8 mouse cellular contexts compared by ENCODE assay signal in genomic region chr10:62183053-62183452, GRCm38 (mm10). TPM values are rescaled to one million over a fixed set of nuclear protein-coding genes. Genes with fewer than 3 reads are reported as not detected.
DNase-seq lines count a peak whose midpoint lies in the region; ATAC-seq lines count a peak whose summit lies in the region.

No protein-coding gene starts in this region.

- no peaks in the 10 kb centered on the region for H3K9me3 ChIP-seq in embryonic facial prominence, embryonic 11.5 days (replicated peaks; ENCODE audit: control insufficient read depth, low read length)
- no peaks in the 10 kb centered on the region for H3K9me3 ChIP-seq in kidney, embryonic 16.5 days (ENCODE audit: low read length)

- DNase-seq in A20 (ENCODE audit: low read depth, low spot score) (peak; percentile 89), liver (peak; percentile 92)
- peak; percentile 94 for DNase-seq in adrenal gland, postnatal 25 days
- peak; percentile 98 for DNase-seq in embryonic facial prominence, embryonic 11.5 days (ENCODE audit: low spot score)
- DNase-seq in heart, adult 8-10 months (ENCODE audit: low spot score) = peak; percentile 92
- peak; percentile 89 for DNase-seq in naive thymus-derived CD4-positive, alpha-beta T cell, adult 2 months (ENCODE audit: low read depth)
- peak; percentile 91 to 98 for DNase-seq in spleen, postnatal 4 days (ENCODE audit: low spot score in 2 of 2)

- H3K4me2 ChIP-seq in embryonic facial prominence, embryonic 11.5 days (ENCODE audit: low read depth, low read length) = no peak overlapping the region
- H3K4me2 ChIP-seq in kidney, embryonic 16.5 days (replicated peaks; ENCODE audit: low read depth, low read length) = no peak overlapping the region

- H3K9ac ChIP-seq in embryonic facial prominence, embryonic 11.5 days (replicated peaks; ENCODE audit: low read length) = no peak overlapping the region
- no peak overlapping the region for H3K9ac ChIP-seq in kidney, embryonic 16.5 days (replicated peaks; ENCODE audit: low read length)

- H3K4me1 ChIP-seq in embryonic facial prominence, embryonic 11.5 days (ENCODE audit: control insufficient read depth, insufficient read depth, low read length) = no peaks in the 10 kb centered on the region
- no peaks in the 10 kb centered on the region for H3K4me1 ChIP-seq in kidney, embryonic 16.5 days (ENCODE audit: insufficient read depth, low read length)

- H3K36me3 ChIP-seq in embryonic facial prominence, embryonic 11.5 days (replicated peaks; ENCODE audit: control insufficient read depth, insufficient read depth, low read depth, low read length) = no peaks in the 10 kb centered on the region
- H3K36me3 ChIP-seq in kidney, embryonic 16.5 days (ENCODE audit: insufficient read depth, low read length) = no peaks in the 10 kb centered on the region

- 0 out of 2 replicates have a peak, but pooled peaks have one; percentile 31 for ATAC-seq in embryonic facial prominence, embryonic 11.5 days (replicated peaks; ENCODE audit: insufficient number of reproducible peaks, low FRiP score, low TSS enrichment, low read depth)
- peak; percentile 55; the same call in 1 of the 2 replicates for ATAC-seq in kidney, embryonic 16.5 days (ENCODE audit: low FRiP score, low TSS enrichment)

- H3K27me3 ChIP-seq in embryonic facial prominence, embryonic 11.5 days (ENCODE audit: control insufficient read depth, insufficient read depth, low read length) = no peaks in the 10 kb centered on the region
- 0 out of 2 replicates have a peak, but pooled peaks cover 9% of the 10 kb centered on the region for H3K27me3 ChIP-seq in kidney, embryonic 16.5 days (ENCODE audit: insufficient read depth, low read length)

- 4% methylated on average over 10 of the region's 10 CpGs for WGBS in embryonic facial prominence, embryonic 11.5 days
- WGBS in kidney, embryonic 16.5 days = 0% methylated on average over 10 of the region's 10 CpGs

- no peak overlapping the region for H3K4me3 ChIP-seq in embryonic facial prominence, embryonic 11.5 days (ENCODE audit: low read depth, low read length)
- no peak overlapping the region for H3K4me3 ChIP-seq in kidney, embryonic 16.5 days (ENCODE audit: low read length)

- no peak overlapping the region for H3K27ac ChIP-seq in embryonic facial prominence, embryonic 11.5 days (replicated peaks; ENCODE audit: low read depth, low read length)
- no peak overlapping the region for H3K27ac ChIP-seq in kidney, embryonic 16.5 days (ENCODE audit: low read length)

RNA-seq across cellular contexts. Expression of gene Fam241b, which starts 39.3 kb away (rescaled TPM):
- total RNA-seq in adrenal gland, postnatal 25 days (2021) = 3.3 and 6.3 TPM in 2 replicates
- 6.3 and 6.7 TPM in 2 replicates for polyA plus RNA-seq in embryonic facial prominence, embryonic 11.5 days (2014; fragmentation: Nextera tagmentation; extraction: Ambion mirVana)
- total RNA-seq in heart, adult 8-10 months (2022) = 1 to 10 TPM; 4.1 to 5.5 (median 5.3) TPM
- polyA plus RNA-seq in kidney, embryonic 16.5 days (2015; fragmentation: Nextera tagmentation; extraction: Ambion mirVana) = 13.9 and 16.7 TPM in 2 replicates

RNA-seq across cellular contexts. Expression of gene Tspan15, which starts 48.0 kb away (rescaled TPM):
- total RNA-seq in adrenal gland, postnatal 25 days (2021) = 22.1 and 31.0 TPM in 2 replicates
- 12.2 and 13.3 TPM in 2 replicates for polyA plus RNA-seq in embryonic facial prominence, embryonic 11.5 days (2014; fragmentation: Nextera tagmentation; extraction: Ambion mirVana)
- total RNA-seq in heart, adult 8-10 months (2022) = 1 to 10 TPM; 5.6 to 9.2 (median 7.0) TPM
- polyA plus RNA-seq in kidney, embryonic 16.5 days (2015; fragmentation: Nextera tagmentation; extraction: Ambion mirVana) = 69.5 and 78.7 TPM in 2 replicates

RNA-seq across cellular contexts. Expression of gene Neurog3, which starts 50.2 kb away (rescaled TPM):
- not detected in 2 replicates for total RNA-seq in adrenal gland, postnatal 25 days (2021)
- polyA plus RNA-seq in embryonic facial prominence, embryonic 11.5 days (2014; fragmentation: Nextera tagmentation; extraction: Ambion mirVana) = 0.89 and 1.2 TPM in 2 replicates
- not detected for total RNA-seq in heart, adult 8-10 months (2022)
- polyA plus RNA-seq in kidney, embryonic 16.5 days (2015; fragmentation: Nextera tagmentation; extraction: Ambion mirVana) = not detected in 2 replicates
